Mouse (Mus musculus) ES-E14 (cell line): ENCODE data around the gene Itk. TPM values are rescaled to one million over a fixed set of nuclear protein-coding genes. Genes with fewer than 3 reads are reported as not detected.

Source experiments
- DNase-seq: peaks from one replicate; pipeline ENCODE4 v3.0.0-alpha.2; 2013; ENCODE audit warnings: low read depth, low spot score
- H3K27ac ChIP-seq: 2 replicates; pipeline ENCODE4 v1.5.1; 2012; ENCODE audit warnings: low read depth, mild to moderate bottlenecking, low read length, moderate library complexity, mixed read lengths; ENCODE audit not compliant: poor library complexity, insufficient read depth, severe bottlenecking
- H3K36me3 ChIP-seq: 2 replicates; pipeline ENCODE4 v1.6.1; 2012; ENCODE audit warnings: mild to moderate bottlenecking, low read length, moderate library complexity, mixed read lengths; ENCODE audit not compliant: control insufficient read depth, poor library complexity, insufficient read depth, severe bottlenecking
- H3K4me1 ChIP-seq, 2 experiments: fragments of 150-350 bp in 1 of 2; sonication (generic) in 1 of 2; 2 replicates each; pipeline ENCODE4 v1.6.1; 2012; ENCODE audit warnings: low read length in 2 of 2, mild to moderate bottlenecking in 1 of 2, mixed read lengths in 1 of 2; ENCODE audit not compliant: control insufficient read depth in 2 of 2, insufficient read depth in 2 of 2, poor library complexity in 1 of 2
- H3K4me3 ChIP-seq, 2 experiments: fragments of 150-350 bp in 1 of 2; sonication (generic) in 1 of 2; 2 replicates each; pipeline ENCODE4 v1.5.1; 2012; ENCODE audit warnings: low read length in 2 of 2, low read depth in 1 of 2, mild to moderate bottlenecking in 1 of 2, mixed read lengths in 1 of 2; ENCODE audit not compliant: insufficient read depth in 1 of 2, poor library complexity in 1 of 2, severe bottlenecking in 1 of 2
- H3K9ac ChIP-seq: 2 replicates; pipeline ENCODE4 v1.6.1; 2012; ENCODE audit warnings: low read depth, mild to moderate bottlenecking, low read length, mixed read lengths; ENCODE audit not compliant: poor library complexity, insufficient read depth, severe bottlenecking
- H3K9me3 ChIP-seq: fragments of 150-350 bp; sonication (generic); 2 replicates; pipeline ENCODE4 v1.6.1; 2012; ENCODE audit warnings: low read depth, mild to moderate bottlenecking, low read length; ENCODE audit not compliant: control insufficient read depth, insufficient read depth
- CHD2 ChIP-seq: IDR thresholded peaks from 2 replicates; pipeline ENCODE4 v1.6.1; 2014; ENCODE audit warnings: mild to moderate bottlenecking, low read depth, low read length, inconsistent platforms
- HCFC1 ChIP-seq: IDR thresholded peaks from 2 replicates; pipeline ENCODE4 v1.6.1; 2012; ENCODE audit warnings: low read length, inconsistent platforms, borderline replicate concordance; ENCODE audit not compliant: insufficient read depth
- MAFK ChIP-seq: IDR thresholded peaks from 2 replicates; pipeline ENCODE4 v1.6.1; 2014; ENCODE audit warnings: mild to moderate bottlenecking, low read depth, low read length, inconsistent platforms; ENCODE audit not compliant: insufficient read depth
- ZC3H11A ChIP-seq: IDR thresholded peaks from 2 replicates; pipeline ENCODE4 v1.6.1; 2012; ENCODE audit warnings: low read depth, mild to moderate bottlenecking, inconsistent platforms, low read length, borderline replicate concordance
- ZNF384 ChIP-seq: IDR thresholded peaks from 2 replicates; pipeline ENCODE4 v1.6.1; 2012; ENCODE audit warnings: low read depth, low read length, inconsistent platforms
- in situ Hi-C, 2 experiments: fragments of 600-800 bp; cut with MboI; formaldehyde crosslinking; loops; one replicate each; pipeline ENCODE4 v1.15.1; 2025; ENCODE audit warnings: low sequenced_read_pairs in 2 of 2, inconsistent platforms in 1 of 2; ENCODE audit not compliant: unreplicated experiment in 2 of 2
- total RNA-seq: library from RNA; depleted of rRNA; stranded (reverse); fragments of 300-350 nt; gene quantifications from 2 replicates; pipeline ENCODE4 v1.2.3, GENCODE M21; 2012

Itk gene
- total RNA-seq, 1 experiment: not detected

- in situ Hi-C loops: no loop called here
- Histone ChIP-seq H3K27ac (no peak within 1 kb of the TSS), H3K9me3 (no peaks in the 10 kb centered on the region), H3K36me3 (no peaks in the 10 kb centered on the region), H3K4me1 (peaks cover 0 to 3% of the 10 kb centered on the region in 2 experiments; a peak in 1 of 4 replicates), H3K9ac (no peak within 1 kb of the TSS), H3K4me3 (0 out of 4 replicates have a peak within 1 kb of the TSS, but pooled peaks of 1 of the 2 experiments have one; percentile 11)
- TF ChIP-seq HCFC1: no peak
- no peak for TF ChIP-seq ZNF384
- TF ChIP-seq MAFK: no peak
- DNase-seq: no peak
Measured at GRCm38 (mm10) chr11:46396167-46396859, 7.0 kb upstream of the Itk start, which contains the start of gene Fam71b. Fam71b (plus strand) TSS chr11:46396559.

- in situ Hi-C loops: no loop called here
- Histone ChIP-seq H3K4me1 (peaks cover 0 to 3% of the 10 kb centered on the region in 2 experiments; a peak in 1 of 4 replicates), H3K9ac (no peak overlapping the region), H3K36me3 (no peaks in the 10 kb centered on the region), H3K9me3 (no peaks in the 10 kb centered on the region), H3K4me3 (no peak overlapping the region), H3K27ac (no peak overlapping the region)
- TF ChIP-seq ZC3H11A: no peak
- no peak for TF ChIP-seq HCFC1
- no peak for TF ChIP-seq ZNF384
- no peak for TF ChIP-seq MAFK
- TF ChIP-seq CHD2: no peak
- DNase-seq: no peak
Measured at GRCm38 (mm10) chr11:46395698-46396097, 6.4 kb upstream of the Itk start.

GRCm38 (mm10) chr11:46395088-46395487, 5.8 kb upstream of the Itk start:
- Histone ChIP-seq H3K36me3 (no peaks in the 10 kb centered on the region), H3K4me1 (peaks cover 0 to 3% of the 10 kb centered on the region in 2 experiments; a peak in 1 of 4 replicates), H3K9ac (no peak overlapping the region), H3K9me3 (no peaks in the 10 kb centered on the region), H3K4me3 (no peak overlapping the region), H3K27ac (no peak overlapping the region)
- no peak for TF ChIP-seq ZC3H11A
- TF ChIP-seq MAFK: no peak
- no peak for TF ChIP-seq CHD2
- TF ChIP-seq ZNF384: no peak
- no peak for TF ChIP-seq HCFC1
- DNase-seq: no peak
- in situ Hi-C loops: no loop called here

GRCm38 (mm10) chr11:46393413-46393812, 4.1 kb upstream of the Itk start:
- Histone ChIP-seq H3K4me1 (peaks cover 0 to 3% of the 10 kb centered on the region in 2 experiments; a peak in 1 of 4 replicates), H3K9ac (no peak overlapping the region), H3K4me3 (no peak overlapping the region), H3K36me3 (no peaks in the 10 kb centered on the region), H3K27ac (no peak overlapping the region), H3K9me3 (no peaks in the 10 kb centered on the region)
- TF ChIP-seq MAFK: no peak
- no peak for TF ChIP-seq HCFC1
- in situ Hi-C loops: no loop called here
- no peak for DNase-seq

- TF ChIP-seq CHD2 (no peak), ZC3H11A (no peak), HCFC1 (no peak), ZNF384 (no peak), MAFK (no peak)
- Histone ChIP-seq H3K9ac (no peak overlapping the region), H3K4me3 (no peak overlapping the region), H3K36me3 (no peaks in the 10 kb centered on the region), H3K9me3 (no peaks in the 10 kb centered on the region), H3K27ac (no peak overlapping the region), H3K4me1 (peaks cover 0 to 3% of the 10 kb centered on the region in 2 experiments; a peak in 1 of 4 replicates)
- no peak for DNase-seq
- in situ Hi-C loops: no loop called here
Measured at GRCm38 (mm10) chr11:46392890-46393289, 3.6 kb upstream of the Itk start.
